Mouse (Mus musculus) layer of hippocampus, postnatal 10 days (tissue): ENCODE measurements around the gene Traf4. TPM values are rescaled to one million over a fixed set of nuclear protein-coding genes. Genes with fewer than 3 reads are reported as not detected.
"Not testable (repeated sequence)": the region's sequence is repeated elsewhere in the genome, so short reads cannot be mapped to it uniquely, and the experiment has no call there.

Experiments used
- DNase-seq, 2 experiments: peaks; one replicate each; pipeline ENCODE4 v3.0.0; 2021; ENCODE audit warnings: low spot score in 2 of 2
- long read RNA-seq: library from polyadenylated mRNA; stranded (forward); transcript quantifications from one replicate; pipeline ENCODE4 v2.0.0, GENCODE M21; 2023
- total RNA-seq, 2 experiments: library from RNA; stranded (reverse); gene quantifications; 2 replicates each; pipeline ENCODE4 v1.2.3; 2021

Traf4 gene
- total RNA-seq: 10 to 100 TPM; 47.8 to 48.9 TPM
- long read RNA-seq, transcript Traf4-201 (7 exons, 2,078 nt): major isoform, 18 of 32 reads
- long read RNA-seq, partial matches to known transcripts: 7 of 32 reads
- long read RNA-seq, other reads (novel, unspliced or antisense): 7 of 32 reads

DNA sequence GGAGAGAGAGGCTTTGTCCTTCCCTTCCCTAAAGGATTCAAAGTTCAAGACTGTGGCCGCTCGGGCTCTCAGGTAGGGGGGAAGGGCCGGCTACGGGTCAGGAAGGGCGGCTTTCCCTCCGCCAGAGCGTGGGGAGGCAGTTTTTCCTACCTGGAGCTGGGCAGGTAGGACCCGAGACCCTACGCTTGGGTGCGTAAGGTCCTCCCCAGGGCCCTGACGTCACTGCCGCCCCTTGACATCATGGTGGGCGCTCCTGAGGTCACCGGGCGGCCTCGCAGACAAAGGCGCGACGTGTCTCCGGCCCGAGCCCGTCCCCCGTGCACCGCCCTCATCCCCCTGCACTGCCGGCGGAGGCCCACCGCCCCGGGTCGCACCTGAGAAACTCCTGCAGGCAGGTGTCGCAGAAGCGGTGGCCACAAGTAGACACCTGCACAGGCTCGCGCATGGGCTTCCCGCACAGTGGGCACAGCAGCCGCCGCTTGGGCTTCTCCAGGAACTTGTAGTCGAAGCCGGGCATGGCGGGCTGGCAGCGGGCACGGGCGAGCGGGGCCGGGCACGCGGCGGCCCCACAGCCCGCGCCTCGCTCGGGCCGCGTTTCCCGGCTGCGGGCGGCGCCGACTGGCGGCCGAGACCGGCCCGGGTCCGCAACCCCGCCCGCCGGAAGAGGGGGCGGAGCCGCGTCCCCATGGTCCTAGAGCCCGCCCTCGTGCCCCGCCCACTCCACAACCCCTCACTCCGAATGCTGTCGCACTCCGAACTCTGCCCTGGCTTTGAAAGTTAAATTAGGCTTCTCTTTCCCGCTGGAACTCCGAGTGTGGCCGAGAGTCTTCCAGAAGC, at the start of gene Traf4:
Traf4 (minus strand) TSS at position 666 of the 837 bp plus-strand sequence.
- peak; percentile 74 to 86 for DNase-seq

DNA sequence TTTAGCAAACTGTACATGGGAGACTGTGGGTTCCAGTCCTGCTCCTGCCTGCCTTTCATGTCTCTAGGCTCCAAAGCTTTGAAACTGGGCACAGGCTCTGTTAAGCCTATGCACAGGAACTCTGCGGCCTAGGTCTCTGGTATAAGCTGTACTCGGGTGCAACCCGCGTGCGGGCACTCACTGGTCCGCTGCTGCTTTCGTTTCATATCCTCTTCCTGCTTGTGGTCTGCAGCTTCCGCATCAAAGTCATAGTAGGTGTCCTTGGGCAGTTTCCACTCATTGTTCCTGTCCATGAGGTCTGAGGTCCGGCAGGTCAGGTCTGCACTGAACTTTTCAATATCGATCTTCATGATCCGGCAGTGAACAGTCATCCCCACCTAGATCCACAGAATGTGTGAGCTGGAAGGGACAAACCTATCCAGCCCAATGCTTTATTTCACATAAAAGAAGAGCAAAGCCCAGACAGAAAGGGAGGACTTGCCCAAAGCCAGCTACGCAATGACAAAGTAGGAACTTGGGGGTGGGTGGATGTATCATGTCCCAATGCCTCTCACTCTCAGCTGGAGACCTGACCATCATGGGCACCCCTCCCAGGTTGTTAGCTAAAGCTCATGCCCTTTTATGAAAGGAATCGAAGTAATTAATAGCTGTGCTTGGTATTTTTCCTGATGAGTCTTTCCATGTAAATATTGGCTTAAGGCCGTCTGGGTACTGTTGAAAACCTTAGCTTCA, 47.9 kb upstream of the Traf4 start:
- no peak for DNase-seq

DNA sequence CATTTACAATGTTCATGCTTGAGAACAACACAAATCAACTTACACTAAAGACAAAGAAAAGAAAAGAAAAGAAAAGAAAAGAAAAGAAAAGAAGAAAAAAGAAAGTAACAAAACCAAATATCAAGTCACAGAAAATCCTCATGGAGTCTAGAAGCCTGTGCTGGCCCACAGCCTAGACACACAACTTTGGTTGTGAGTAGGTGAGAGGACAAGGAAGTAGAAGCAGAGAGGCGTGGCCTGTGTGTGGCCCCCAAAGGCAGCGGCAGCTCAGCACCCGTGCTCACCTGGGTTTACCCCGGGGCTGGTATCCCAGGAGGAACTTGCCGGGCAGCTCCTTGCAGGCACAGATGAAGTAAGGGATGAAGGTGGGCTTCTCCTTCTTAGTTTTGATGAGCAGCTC, 46.1 kb upstream of the Traf4 start:
- no peak for DNase-seq

DNA sequence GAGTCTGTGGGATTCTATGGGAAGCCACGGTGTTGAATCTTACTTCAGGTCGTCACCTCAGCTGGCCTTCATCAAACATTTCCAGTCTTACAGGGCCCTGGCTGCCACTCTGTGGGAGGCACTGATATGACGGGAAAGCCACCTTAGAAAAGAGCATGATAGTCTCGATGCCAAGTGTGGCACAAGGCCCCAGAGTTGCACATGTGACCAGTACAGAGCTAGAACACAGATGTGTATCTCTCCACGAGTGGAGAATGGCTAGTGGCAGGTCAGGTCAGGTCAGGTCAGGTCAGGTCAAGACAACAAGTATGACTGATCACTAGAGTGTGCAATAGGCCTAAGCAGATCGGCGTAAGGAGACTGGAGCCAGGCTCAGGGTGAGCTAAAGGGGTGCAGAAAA, 45.2 kb upstream of the Traf4 start:
- DNase-seq: no peak

DNA sequence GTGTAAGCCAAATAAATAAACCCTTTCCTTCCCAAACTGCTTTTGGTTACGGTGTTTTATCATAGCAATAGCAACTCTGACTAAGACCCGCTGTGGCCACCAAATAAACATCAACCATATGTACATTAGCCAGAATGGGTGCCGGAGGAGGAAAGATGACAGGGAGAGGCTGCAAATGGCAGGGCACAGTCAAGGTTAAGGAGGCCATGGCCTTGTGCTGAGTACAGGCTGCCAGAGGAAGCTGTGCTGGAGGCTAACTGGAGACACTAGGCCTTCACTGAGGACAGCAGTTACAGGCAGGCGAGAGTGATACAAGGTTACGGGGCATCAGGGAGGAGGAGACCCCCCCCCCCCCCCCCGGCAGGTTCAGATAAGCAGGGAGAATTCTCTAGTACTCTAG, 44.5 kb upstream of the Traf4 start:
- no peak for DNase-seq

DNA sequence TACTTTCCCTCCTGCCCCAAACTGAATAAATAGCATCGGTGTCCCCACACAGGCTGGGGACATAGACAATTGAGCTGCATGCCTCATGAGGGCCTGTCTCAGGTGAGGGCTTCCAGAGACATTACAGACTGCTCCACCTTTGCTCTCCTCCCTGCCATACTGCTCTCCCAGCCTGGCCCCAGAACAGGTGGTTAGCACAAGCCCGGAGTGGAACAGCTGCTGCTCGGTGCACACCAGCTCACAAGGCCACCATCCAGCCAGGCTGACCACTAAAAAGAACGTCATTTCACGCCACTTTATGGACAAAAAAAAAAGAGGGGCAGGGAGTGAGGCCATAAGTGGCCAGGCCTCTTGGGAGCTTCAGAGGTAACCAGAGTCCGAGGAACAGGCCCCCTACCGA, 41.8 kb upstream of the Traf4 start:
- no peak for DNase-seq

DNA sequence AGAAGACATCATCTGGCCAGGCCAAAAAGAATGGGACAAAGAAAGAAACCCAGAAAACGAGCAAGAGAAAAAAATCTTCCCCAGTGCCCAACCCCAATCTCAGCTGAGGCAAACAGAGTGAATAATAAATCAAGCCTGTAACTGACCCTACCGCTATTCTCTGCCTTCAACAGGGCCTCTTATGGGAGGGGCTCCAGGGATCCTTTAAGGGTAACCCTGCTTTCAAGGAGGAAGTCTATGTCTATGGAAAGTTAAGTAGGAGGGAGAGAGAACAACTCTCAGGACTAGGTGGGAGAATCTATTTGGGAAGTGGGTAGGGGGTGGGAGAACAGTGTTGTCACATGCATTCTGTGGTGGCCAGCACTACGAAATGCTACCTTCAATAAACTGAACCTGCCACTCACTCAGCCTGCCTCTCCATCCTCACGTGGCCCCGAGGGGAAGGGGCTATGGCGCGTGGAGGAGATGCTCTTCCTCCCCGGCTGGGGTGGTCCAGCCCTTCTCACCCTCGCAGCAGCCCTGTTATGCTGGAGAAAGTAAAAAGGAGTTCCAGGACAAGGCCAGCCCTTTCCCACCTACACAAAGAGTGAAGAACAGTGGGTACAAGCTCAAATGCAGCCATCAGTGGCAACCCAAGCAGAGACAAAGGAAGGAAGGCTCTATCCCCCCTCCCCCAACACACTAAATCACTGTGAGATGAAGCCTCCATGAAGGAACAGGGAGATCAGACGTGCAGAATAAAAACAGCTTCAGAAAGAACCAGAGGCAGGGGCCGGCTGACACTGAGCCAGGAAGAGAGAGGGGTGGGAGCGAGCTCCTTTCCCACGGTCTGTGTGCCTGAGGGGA, 40.2 kb upstream of the Traf4 start:
- DNase-seq: no peak

DNA sequence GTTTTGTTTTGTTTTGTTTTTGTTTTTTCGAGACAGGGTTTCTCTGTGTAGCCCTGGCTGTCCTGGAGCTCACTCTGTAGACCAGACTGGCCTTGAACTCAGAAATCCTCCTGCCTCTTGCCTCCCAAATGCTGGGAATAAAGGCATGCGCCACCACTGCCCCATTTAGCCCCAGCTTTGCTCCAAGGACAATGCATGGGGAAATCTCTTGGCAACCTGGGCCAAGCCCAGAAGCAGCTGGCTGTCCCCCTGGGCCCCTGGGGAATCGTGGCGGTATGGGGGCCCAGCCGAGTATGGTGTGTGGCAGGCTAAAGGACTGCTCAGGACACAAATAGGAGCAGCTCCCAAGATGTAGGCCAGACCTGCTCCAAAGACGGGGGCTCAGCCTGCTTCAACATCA, 38.9 kb upstream of the Traf4 start:
- no peak for DNase-seq

DNA sequence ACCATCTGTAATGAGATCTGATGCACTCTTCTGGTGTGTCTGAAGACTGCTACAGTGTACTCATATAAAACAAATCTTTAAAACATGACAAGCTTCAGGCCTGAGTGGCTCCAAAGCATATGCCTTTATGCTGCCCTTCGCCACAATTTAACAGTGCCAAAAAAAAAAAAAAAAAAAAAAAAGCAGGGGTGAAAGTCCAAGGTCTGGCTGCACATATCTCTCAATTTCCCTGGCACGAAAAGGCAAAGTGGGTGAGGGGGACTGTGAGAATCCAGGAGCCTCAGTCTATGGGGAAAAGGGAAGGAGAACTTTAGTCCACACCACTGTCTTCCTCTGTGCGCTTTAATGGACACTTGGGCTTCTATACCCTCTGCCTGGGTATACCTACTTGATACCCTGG, 37.0 kb upstream of the Traf4 start:
- no peak for DNase-seq

DNA sequence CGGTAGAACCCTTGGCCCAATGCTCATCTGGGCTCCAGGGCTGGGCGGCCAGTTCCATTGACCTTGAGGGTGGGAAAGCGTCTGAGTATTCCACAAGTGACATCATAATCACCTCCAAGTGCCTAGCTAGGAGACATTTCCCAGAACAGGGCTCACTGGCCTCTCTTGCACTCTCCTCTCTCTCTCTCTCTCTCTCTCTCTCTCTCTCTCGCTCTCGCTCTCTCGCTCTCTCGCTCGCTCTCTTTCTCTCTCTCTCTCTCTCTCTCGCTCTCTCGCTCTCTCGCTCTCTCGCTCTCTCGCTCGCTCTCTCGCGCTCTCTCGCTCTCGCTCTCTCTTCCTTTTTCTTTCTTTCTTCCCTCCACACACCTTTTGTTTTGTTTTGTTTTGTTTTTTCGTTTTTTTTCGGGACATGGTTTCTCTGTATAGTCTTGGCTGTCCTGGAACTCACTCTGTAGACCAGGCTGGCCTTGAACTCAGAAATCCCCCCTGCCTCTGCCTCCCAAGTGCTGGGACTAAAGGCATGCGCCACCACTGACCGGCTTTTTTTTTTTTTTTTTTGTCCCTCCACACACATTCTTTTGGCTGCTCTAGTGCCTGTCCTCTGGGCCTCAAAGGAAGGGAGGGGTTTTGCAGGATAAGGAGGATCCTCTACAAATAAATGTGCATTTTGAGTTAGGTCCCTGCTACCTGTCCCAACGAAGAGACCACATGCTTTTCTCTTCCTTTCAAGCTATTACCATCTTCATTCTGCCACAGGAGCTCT, 29.9 kb upstream of the Traf4 start:
- DNase-seq: no peak

DNA sequence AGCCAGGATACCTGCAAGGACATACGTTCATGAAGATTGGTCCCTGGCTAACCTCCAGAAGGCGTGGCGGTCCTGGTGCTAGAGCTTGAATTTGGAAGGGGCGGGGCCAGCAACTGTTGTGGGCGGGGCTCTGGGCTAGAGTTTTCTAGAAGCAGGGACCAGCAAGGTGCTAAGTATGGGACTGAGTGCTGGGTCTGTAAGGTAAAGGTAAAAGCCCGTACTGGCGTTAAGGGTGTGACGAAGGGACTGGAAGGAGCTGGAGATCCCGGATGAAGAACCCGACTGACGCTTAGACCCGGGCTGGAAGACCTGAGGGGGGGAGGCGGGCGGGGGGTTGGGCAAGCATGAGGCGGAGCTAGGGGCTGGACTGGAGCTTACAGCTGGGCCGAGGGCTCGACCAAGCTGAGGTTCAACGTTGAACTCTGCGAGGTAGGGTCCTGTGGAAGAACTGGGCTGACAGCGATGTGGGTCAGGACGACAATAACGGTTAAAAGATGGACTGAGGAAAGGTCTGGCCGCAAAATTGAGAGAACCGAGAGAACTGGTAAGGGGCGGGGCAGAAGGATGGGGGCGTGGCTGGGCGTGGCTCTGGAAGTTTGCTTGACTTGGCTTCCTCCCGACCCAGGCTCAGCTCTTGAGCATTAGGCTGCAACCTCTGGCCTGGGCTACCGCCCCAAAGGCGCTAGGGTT, 29.2 kb upstream of the Traf4 start:
- peak; percentile 55 to 68 for DNase-seq

DNA sequence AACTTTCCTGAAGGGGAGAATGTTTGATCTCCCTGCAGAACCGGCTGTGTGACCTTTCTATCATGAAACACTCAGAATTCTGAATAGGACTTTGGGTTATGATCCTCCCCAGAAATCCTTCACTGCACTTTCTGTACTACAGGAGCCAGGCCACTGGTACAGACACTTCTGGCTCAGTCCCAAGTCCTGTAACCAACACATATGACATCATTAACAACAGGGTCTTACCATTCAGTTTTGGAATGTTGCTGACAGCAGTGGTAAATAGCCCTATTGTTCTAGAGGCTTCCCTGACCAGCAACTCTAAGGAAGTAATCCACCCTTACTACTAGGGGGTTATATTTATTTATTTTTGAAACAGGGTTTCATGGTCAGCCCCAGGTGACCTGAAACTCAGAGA, 27.7 kb upstream of the Traf4 start, which contains the start of gene Proca1:
Proca1 (plus strand) TSS at position 280 of the 400 bp plus-strand sequence.
- DNase-seq: no peak

DNA sequence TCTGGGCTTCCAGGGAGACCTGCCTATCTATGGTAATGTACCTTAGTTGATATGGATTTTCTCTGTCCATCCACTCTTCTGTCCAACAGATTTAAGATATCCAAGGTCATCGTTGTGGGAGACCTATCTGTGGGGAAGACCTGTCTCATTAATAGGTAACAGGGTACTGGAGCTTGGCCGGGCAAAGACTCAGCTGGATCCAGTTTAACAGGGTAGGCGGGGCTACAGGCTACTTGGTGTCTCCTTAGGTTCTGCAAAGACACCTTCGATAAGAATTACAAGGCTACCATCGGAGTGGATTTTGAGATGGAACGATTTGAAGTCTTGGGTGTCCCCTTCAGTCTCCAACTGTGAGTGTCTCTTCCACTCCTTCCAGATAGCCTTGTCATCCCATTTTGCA, 24.7 kb upstream of the Traf4 start:
- no peak for DNase-seq

DNA sequence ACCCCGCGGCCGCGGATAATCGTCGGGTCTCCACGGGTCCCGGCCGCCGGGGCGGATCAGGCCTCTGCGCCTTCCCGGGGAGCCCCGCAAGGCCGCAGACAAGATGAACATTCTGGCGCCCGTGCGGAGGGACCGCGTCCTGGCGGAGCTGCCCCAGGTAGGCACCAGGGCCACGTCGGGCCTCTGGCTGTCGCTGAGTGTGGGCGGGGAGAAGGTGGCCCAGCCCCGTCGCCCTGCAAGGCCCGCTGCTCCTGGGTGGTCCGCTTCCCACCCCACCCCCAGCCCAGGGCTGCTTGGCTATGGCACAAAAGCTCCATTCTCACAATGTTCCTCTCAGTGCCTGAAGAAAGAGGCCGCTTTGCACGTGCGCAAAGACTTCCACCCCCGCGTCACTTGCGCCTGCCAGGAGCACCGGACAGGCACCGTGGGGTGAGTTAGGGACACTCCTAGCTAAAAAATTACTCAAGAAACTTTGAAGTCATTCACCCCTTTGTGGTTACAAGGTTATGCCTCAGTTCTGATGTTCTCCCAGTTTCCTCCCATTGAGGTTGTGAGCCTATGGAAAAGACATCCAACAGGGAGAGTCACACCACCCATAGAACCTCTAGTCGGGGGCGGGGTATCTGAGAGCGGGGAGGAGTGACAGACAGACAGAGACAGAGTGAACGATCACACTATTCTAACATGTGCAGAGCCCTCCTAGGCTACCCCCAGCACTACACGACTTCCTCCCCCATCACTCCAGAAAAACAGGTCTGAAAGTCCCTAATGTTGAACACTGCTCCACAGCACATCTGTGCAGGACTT, 24.0 kb upstream of the Traf4 start:
- DNase-seq: peak; percentile 79 to 83

DNA sequence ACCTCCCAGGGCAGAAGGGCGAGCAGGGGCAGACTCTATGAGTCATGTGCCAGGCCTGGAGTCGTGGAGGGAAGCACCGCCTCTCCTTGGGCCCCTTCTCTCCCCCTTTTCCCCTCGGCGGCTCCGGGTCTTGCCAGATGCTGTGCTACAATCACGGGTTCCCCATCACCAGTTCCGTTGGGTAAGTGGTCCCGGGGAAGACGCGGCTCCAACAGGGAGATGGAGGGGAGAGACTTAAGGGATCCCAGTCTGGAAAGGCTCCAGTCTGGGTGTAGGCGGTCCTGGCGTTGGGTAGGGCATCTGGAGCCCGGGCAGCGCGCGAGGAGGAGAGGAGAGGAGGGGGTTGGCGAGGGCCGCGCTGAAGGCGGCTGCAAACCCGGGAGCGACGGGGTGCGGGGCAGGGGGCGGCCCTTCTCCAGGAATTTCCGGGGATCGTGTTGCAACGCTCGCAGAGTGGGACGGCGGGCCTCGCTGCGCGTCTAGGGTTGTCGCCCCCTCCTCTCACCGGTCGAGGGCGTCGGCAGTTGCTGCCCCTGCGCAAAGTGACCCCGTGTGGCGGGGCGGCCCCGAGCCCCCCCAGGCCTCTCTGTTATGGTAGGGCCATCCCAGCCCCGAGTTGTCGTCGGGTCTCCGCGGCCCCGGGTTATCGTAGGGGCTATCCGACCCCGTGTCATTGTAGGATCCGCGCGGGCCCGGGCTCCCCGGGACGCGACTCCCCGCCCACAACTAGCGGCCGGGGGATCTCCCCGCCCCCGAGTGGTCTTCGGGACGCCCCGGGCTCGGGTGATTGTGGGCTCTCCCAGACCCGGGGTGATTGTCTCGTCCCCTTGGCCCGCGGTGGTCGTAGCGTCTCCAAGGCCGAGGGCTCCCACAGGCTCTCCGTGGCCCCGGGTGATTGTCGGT, 23.2 kb upstream of the Traf4 start, which contains the start of gene Rab34:
Rab34 (plus strand) TSS at position 100 of the 903 bp plus-strand sequence.
- DNase-seq: peak; percentile 80 to 85

DNA sequence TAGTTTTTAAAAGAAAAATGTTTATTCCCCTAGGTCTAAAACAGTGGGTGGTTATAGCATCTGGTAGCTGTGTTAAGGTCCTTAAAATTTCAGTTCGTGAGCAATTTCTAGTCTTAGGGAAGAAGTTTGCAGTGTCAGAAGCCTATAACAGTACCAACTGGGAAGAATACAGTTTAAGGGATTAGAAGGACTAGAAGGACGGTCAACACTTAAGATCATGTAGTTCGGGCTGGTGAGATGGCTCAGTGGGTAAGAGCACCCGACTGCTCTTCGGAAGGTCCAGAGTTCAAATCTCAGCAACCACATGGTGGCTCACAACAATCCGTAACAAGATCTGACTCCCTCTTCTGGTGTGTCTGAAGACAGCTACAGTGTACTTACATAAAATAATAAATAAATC, 19.3 kb upstream of the Traf4 start:
- not testable (repeated sequence) for DNase-seq

DNA sequence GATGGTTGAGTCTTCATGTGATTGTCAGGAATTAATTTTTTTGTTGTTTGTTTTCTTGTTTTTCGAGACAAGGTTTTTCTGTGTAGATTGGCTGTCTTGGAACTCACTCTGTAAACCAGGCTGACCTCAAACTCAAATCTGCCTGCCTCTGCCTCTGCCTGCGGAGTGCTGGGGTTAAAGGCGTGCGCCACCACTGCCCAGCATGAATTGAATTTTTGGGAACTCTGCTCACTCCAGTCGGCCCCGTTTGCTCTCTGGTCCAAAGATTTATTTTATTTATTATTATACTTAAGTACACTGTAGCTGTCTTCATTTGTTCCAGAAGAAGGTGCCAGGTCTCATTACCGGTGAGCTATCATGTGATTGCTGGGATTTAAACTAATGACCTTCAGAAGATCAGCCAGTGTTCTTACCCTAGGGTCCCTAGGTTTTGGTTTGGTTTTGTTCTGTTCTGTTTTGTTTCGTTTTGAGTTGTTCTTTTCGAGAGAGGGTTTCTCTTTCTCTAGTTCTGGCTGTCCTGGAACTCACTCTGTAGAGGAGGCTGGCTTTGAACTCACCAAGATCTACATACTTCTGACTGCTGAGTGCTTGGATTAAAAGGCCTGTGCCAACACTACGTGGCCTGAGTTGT, 18.6 kb upstream of the Traf4 start:
- DNase-seq: no peak
